Mouse (Mus musculus) intestine, embryonic 15.5 days (tissue): ENCODE data around the gene Amdhd2. TPM values are rescaled to one million over a fixed set of nuclear protein-coding genes. Genes with fewer than 3 reads are reported as not detected.

Source experiments
- ATAC-seq: fragments of 200-750 bp; cut with Nextera tagmentation; 2 replicates; pipeline ENCODE4 v1.8.0; 2017; ENCODE audit warnings: moderate TSS enrichment, moderate library complexity
- H3K27ac ChIP-seq: fragments of 300-500 bp; sonication (generic); 2 replicates; pipeline ENCODE4 v1.5.1; 2015; ENCODE audit warnings: mild to moderate bottlenecking, inconsistent platforms
- H3K27me3 ChIP-seq: fragments of 300-500 bp; sonication (generic); replicated peaks from 2 replicates; pipeline ENCODE4 v1.6.1; 2015; ENCODE audit warnings: inconsistent platforms
- H3K36me3 ChIP-seq: fragments of 300-500 bp; sonication (generic); 2 replicates; pipeline ENCODE4 v1.6.1; 2015; ENCODE audit warnings: inconsistent platforms
- H3K4me1 ChIP-seq: fragments of 300-500 bp; sonication (generic); replicated peaks from 2 replicates; pipeline ENCODE4 v1.6.1; 2015; ENCODE audit warnings: inconsistent platforms
- H3K4me2 ChIP-seq: fragments of 300-500 bp; sonication (generic); replicated peaks from 2 replicates; pipeline ENCODE4 v1.6.1; 2015; ENCODE audit warnings: mild to moderate bottlenecking, inconsistent platforms
- H3K4me3 ChIP-seq: fragments of 300-500 bp; sonication (generic); replicated peaks from 2 replicates; pipeline ENCODE4 v1.5.1; 2015; ENCODE audit warnings: inconsistent platforms
- H3K9ac ChIP-seq: fragments of 300-500 bp; sonication (generic); 2 replicates; pipeline ENCODE4 v1.6.1; 2015; ENCODE audit warnings: inconsistent platforms
- H3K9me3 ChIP-seq: fragments of 300-500 bp; sonication (generic); 2 replicates; pipeline ENCODE4 v1.6.1; 2016; ENCODE audit warnings: inconsistent platforms
- WGBS: fragments of 180-500 bp; shearing (Covaris S2); methylation state at CpG from one replicate; pipeline ENCODE4 v1.1.7; 2015; 5-methylcytosine and 5-hydroxymethylcytosine counted together
- polyA plus RNA-seq: library from polyadenylated mRNA; unstranded; fragments of >200 nt; fragmentation: Nextera tagmentation; extraction: Ambion mirVana; gene quantifications from 2 replicates; pipeline ENCODE4 v1.2.1, GENCODE M21; 2015

Gene Amdhd2
- polyA plus RNA-seq, 1 experiment from 2014 or later: 34.3 TPM

GRCm38 (mm10) chr17:24119446-24119845, 44.1 kb downstream of the Amdhd2 start:
- no peak for ATAC-seq
- Histone ChIP-seq H3K27me3 (no peaks in the 10 kb centered on the region), H3K4me3 (no peak overlapping the region), H3K27ac (no peak overlapping the region), H3K36me3 (no peaks in the 10 kb centered on the region), H3K9me3 (no peaks in the 10 kb centered on the region), H3K4me1 (no peaks in the 10 kb centered on the region), H3K4me2 (no peak overlapping the region), H3K9ac (no peak overlapping the region)
- WGBS: 83% methylated on average over 3 of the region's 3 CpGs

DNA sequence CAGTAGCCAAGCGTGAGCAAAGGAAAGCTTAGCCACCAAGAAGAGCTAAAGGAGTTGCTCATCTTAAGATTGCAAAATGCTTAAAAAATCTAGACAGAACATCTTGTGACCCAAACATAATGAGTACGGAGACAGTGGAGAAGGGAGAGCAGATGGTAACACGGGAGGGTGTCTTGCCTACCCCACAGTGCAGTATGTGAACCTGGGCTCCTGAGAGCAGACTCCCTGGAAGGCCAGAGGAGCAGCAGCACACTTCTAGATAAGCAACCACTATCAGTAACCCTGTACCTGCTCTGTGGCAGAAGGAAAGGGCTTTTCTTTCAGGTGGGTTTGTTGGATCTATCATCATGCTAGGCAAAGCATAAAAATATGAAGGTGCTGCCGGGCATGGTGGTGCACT, 50.5 kb downstream of the Amdhd2 start:
- Histone ChIP-seq H3K4me2 (no peak overlapping the region), H3K27me3 (no peaks in the 10 kb centered on the region), H3K4me3 (no peak overlapping the region), H3K9ac (no peak overlapping the region), H3K9me3 (no peaks in the 10 kb centered on the region), H3K27ac (no peak overlapping the region), H3K4me1 (no peaks in the 10 kb centered on the region), H3K36me3 (0 out of 2 replicates have a peak, but pooled peaks cover 4% of the 10 kb centered on the region)
- ATAC-seq: no peak
- 79% methylated on average over 4 of the region's 4 CpGs for WGBS

DNA sequence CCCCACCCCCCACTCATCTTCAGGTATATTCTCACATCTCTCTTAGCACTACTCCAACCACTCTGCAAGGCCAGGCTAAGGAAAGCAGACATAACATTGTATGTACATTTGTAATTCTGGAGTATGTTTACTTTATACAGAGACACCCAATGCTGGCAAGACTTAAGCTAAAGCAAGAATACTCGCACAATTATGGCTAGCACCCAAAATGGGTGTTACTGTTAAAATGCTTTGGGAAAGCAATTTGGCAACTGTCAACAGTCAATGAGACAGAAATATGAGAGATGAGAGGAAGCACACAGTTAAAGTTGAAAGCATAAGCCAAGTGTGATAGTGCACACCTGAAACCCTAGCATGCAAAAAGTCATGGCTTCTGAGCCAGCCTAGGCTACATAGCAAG, 52.3 kb downstream of the Amdhd2 start:
- H3K27ac ChIP-seq: no peak overlapping the region
- no peak overlapping the region for H3K4me3 ChIP-seq
- no peak overlapping the region for H3K9ac ChIP-seq
- H3K27me3 ChIP-seq: no peaks in the 10 kb centered on the region
- 61% methylated on average over 1 of the region's 1 CpGs for WGBS
- no peaks in the 10 kb centered on the region for H3K9me3 ChIP-seq
- H3K4me1 ChIP-seq: no peaks in the 10 kb centered on the region
- no peak overlapping the region for H3K4me2 ChIP-seq
- H3K36me3 ChIP-seq: 0 out of 2 replicates have a peak, but pooled peaks cover 4% of the 10 kb centered on the region
- no peak for ATAC-seq

DNA sequence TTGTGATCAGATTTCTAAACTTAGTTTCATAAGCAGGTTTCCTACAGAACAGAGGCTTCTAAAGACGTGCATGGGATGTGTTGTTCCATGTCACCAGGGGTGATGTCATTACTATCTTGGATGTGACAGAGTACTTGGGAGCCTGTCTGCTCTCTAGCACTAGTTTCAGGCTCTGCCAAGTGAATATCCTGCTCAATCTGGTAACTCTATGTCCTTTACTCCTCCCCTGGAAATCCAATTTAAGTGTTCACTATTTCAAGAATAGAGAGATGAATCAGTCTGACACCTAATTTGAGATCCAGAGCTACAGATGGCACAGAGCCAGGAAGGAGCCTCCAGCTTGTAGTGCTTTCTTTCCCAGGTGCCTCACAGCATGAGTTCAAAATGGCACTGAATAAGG, 54.7 kb downstream of the Amdhd2 start:
- peaks cover 6% of the 10 kb centered on the region; the same call in 1 of the 2 replicates for H3K36me3 ChIP-seq
- H3K9ac ChIP-seq: no peak overlapping the region
- no peak for ATAC-seq
- no peaks in the 10 kb centered on the region for H3K4me1 ChIP-seq
- WGBS: 76% methylated on average over 1 of the region's 1 CpGs
- no peak overlapping the region for H3K27ac ChIP-seq
- H3K27me3 ChIP-seq: no peaks in the 10 kb centered on the region
- H3K9me3 ChIP-seq: no peaks in the 10 kb centered on the region
- H3K4me2 ChIP-seq: no peak overlapping the region
- no peak overlapping the region for H3K4me3 ChIP-seq

Other genes with a start within 250 kb of the Amdhd2 start
- gene Dcpp3, start 246.3 kb downstream of the Amdhd2 start, polyA plus RNA-seq: not detected in 2 replicates
- not detected in 2 replicates for gene Sbp, start 222.1 kb downstream of the Amdhd2 start, polyA plus RNA-seq
- gene Sbpl, start 208.5 kb downstream of the Amdhd2 start, polyA plus RNA-seq: not detected in 2 replicates
- gene Prss30, start 183.2 kb downstream of the Amdhd2 start, polyA plus RNA-seq: 1.4 and 2.2 TPM in 2 replicates
- gene Prss22, start 165.7 kb downstream of the Amdhd2 start, polyA plus RNA-seq: not detected in 2 replicates
- 0.11 and 0.18 TPM in 2 replicates for gene Prss27, start 125.6 kb downstream of the Amdhd2 start, polyA plus RNA-seq
- 64.5 and 66.6 TPM in 2 replicates for gene Kctd5, start 90.3 kb downstream of the Amdhd2 start, polyA plus RNA-seq
- gene Pdpk1, start 12.8 kb downstream of the Amdhd2 start, polyA plus RNA-seq: 35.8 and 36.0 TPM in 2 replicates
- gene Atp6v0c, start 5.9 kb upstream of the Amdhd2 start, polyA plus RNA-seq: 572 and 634 TPM in 2 replicates
- 4.7 and 5.9 TPM in 2 replicates for gene Tbc1d24, start 41.8 kb upstream of the Amdhd2 start, polyA plus RNA-seq
- 5.9 and 6.2 TPM in 2 replicates for gene Ntn3, start 45.8 kb upstream of the Amdhd2 start, polyA plus RNA-seq
- 9.9 and 10.1 TPM in 2 replicates for gene Tedc2, start 57.1 kb upstream of the Amdhd2 start, polyA plus RNA-seq
- 50.1 and 51.9 TPM in 2 replicates for gene Ccnf, start 87.7 kb upstream of the Amdhd2 start, polyA plus RNA-seq
- gene Abca17, start 187.3 kb upstream of the Amdhd2 start, polyA plus RNA-seq: 0.06 TPM in 1 of 2 replicates, not detected in the other
- 10.1 and 11.1 TPM in 2 replicates for gene Abca3, start 188.2 kb upstream of the Amdhd2 start, polyA plus RNA-seq